Mouse (Mus musculus): ENCODE measurements around the gene Selenop. TPM values are rescaled to one million over a fixed set of nuclear protein-coding genes. Genes with fewer than 3 reads are reported as not detected.

Selenop gene
- polyA plus RNA-seq, 1 experiment from 2014 or later = 245 TPM

- H3K9ac ChIP-seq = 0 out of 2 replicates have a peak overlapping the region, but pooled peaks have one; percentile 31
- H3K4me3 ChIP-seq = peak overlapping the region; percentile 55
- H3K27ac ChIP-seq = no peak overlapping the region
- H3K9me3 ChIP-seq (replicated peaks) = no peaks in the 10 kb centered on the region
- H3K27me3 ChIP-seq (replicated peaks) = no peaks in the 10 kb centered on the region
- peak overlapping the region; percentile 57 for H3K4me2 ChIP-seq
- WGBS (ENCODE audit: insufficient replicate concordance) = 64% methylated on average over 1 of the region's 1 CpGs
- ATAC-seq = no peak
- peaks cover 11% of the 10 kb centered on the region; the same call in 1 of the 2 replicates for H3K4me1 ChIP-seq
- peaks cover 21% of the 10 kb centered on the region for H3K36me3 ChIP-seq
Observed at GRCm38 (mm10) chr15:3273191-3273590, 4.8 kb downstream of the Selenop start.

GRCm38 (mm10) chr15:3277391-3277790, 9.0 kb downstream of the Selenop start:
- H3K9ac ChIP-seq = no peak overlapping the region
- no peak overlapping the region for H3K4me2 ChIP-seq
- no peak overlapping the region for H3K27ac ChIP-seq
- peaks cover 30% of the 10 kb centered on the region for H3K36me3 ChIP-seq
- 73% methylated on average over 2 of the region's 2 CpGs for WGBS (ENCODE audit: insufficient replicate concordance)
- no peaks in the 10 kb centered on the region for H3K27me3 ChIP-seq (replicated peaks)
- no peaks in the 10 kb centered on the region for H3K9me3 ChIP-seq (replicated peaks)
- no peak for ATAC-seq
- H3K4me1 ChIP-seq = no peaks in the 10 kb centered on the region
- no peak overlapping the region for H3K4me3 ChIP-seq

GRCm38 (mm10) chr15:3279242-3279641, 10.9 kb downstream of the Selenop start:
- 59% methylated on average over 7 of the region's 7 CpGs for WGBS (ENCODE audit: insufficient replicate concordance)
- no peaks in the 10 kb centered on the region for H3K9me3 ChIP-seq (replicated peaks)
- H3K9ac ChIP-seq = no peak overlapping the region
- H3K4me2 ChIP-seq = no peak overlapping the region
- no peak overlapping the region for H3K4me3 ChIP-seq
- no peaks in the 10 kb centered on the region for H3K4me1 ChIP-seq
- H3K27ac ChIP-seq = no peak overlapping the region
- no peak for ATAC-seq
- H3K36me3 ChIP-seq = peaks cover 30% of the 10 kb centered on the region
- no peaks in the 10 kb centered on the region for H3K27me3 ChIP-seq (replicated peaks)

GRCm38 (mm10) chr15:3281216-3281615, 12.9 kb downstream of the Selenop start:
- ATAC-seq = no peak
- Histone ChIP-seq H3K27ac (no peak overlapping the region), H3K9ac (no peak overlapping the region), H3K36me3 (peaks cover 19% of the 10 kb centered on the region), H3K4me3 (no peak overlapping the region), H3K4me2 (no peak overlapping the region), H3K9me3 (replicated peaks) (no peaks in the 10 kb centered on the region), H3K27me3 (replicated peaks) (no peaks in the 10 kb centered on the region), H3K4me1 (no peaks in the 10 kb centered on the region)

- Histone ChIP-seq H3K4me2 (no peak overlapping the region), H3K27ac (no peak overlapping the region), H3K9me3 (replicated peaks) (no peaks in the 10 kb centered on the region), H3K9ac (no peak overlapping the region), H3K4me3 (no peak overlapping the region), H3K36me3 (peaks cover 19% of the 10 kb centered on the region), H3K27me3 (replicated peaks) (no peaks in the 10 kb centered on the region), H3K4me1 (no peaks in the 10 kb centered on the region)
- 71% methylated on average over 1 of the region's 1 CpGs for WGBS (ENCODE audit: insufficient replicate concordance)
- ATAC-seq = no peak
Observed at GRCm38 (mm10) chr15:3281737-3282136, 13.4 kb downstream of the Selenop start.

GRCm38 (mm10) chr15:3286032-3286431, 17.7 kb downstream of the Selenop start:
- H3K4me3 ChIP-seq = no peak overlapping the region
- no peaks in the 10 kb centered on the region for H3K4me1 ChIP-seq
- no peaks in the 10 kb centered on the region for H3K36me3 ChIP-seq
- no peaks in the 10 kb centered on the region for H3K27me3 ChIP-seq (replicated peaks)
- no peak overlapping the region for H3K4me2 ChIP-seq
- H3K27ac ChIP-seq = no peak overlapping the region
- no peaks in the 10 kb centered on the region for H3K9me3 ChIP-seq (replicated peaks)
- no peak for ATAC-seq
- H3K9ac ChIP-seq = no peak overlapping the region

GRCm38 (mm10) chr15:3290435-3290834, 22.1 kb downstream of the Selenop start:
- Histone ChIP-seq H3K9ac (no peak overlapping the region), H3K9me3 (replicated peaks) (no peaks in the 10 kb centered on the region), H3K27ac (no peak overlapping the region), H3K4me3 (no peak overlapping the region), H3K27me3 (replicated peaks) (no peaks in the 10 kb centered on the region), H3K4me1 (no peaks in the 10 kb centered on the region), H3K36me3 (no peaks in the 10 kb centered on the region), H3K4me2 (no peak overlapping the region)
- WGBS (ENCODE audit: insufficient replicate concordance) = 62% methylated on average over 3 of the region's 3 CpGs
- ATAC-seq = no peak

- H3K36me3 ChIP-seq = no peaks in the 10 kb centered on the region
- WGBS (ENCODE audit: insufficient replicate concordance) = 16% methylated on average over 1 of the region's 1 CpGs
- H3K9ac ChIP-seq = no peak overlapping the region
- no peaks in the 10 kb centered on the region for H3K27me3 ChIP-seq (replicated peaks)
- ATAC-seq = no peak
- no peak overlapping the region for H3K4me3 ChIP-seq
- no peak overlapping the region for H3K27ac ChIP-seq
- no peaks in the 10 kb centered on the region for H3K4me1 ChIP-seq
- no peak overlapping the region for H3K4me2 ChIP-seq
- H3K9me3 ChIP-seq (replicated peaks) = no peaks in the 10 kb centered on the region
Observed at GRCm38 (mm10) chr15:3293477-3293876, 25.1 kb downstream of the Selenop start.

GRCm38 (mm10) chr15:3295986-3296385, 27.6 kb downstream of the Selenop start:
- H3K9me3 ChIP-seq (replicated peaks) = no peaks in the 10 kb centered on the region
- H3K4me1 ChIP-seq = no peaks in the 10 kb centered on the region
- 72% methylated on average over 1 of the region's 1 CpGs for WGBS (ENCODE audit: insufficient replicate concordance)
- no peak overlapping the region for H3K9ac ChIP-seq
- H3K4me3 ChIP-seq = no peak overlapping the region
- H3K27ac ChIP-seq = no peak overlapping the region
- H3K4me2 ChIP-seq = no peak overlapping the region
- no peaks in the 10 kb centered on the region for H3K36me3 ChIP-seq
- no peak for ATAC-seq
- no peaks in the 10 kb centered on the region for H3K27me3 ChIP-seq (replicated peaks)

GRCm38 (mm10) chr15:3297615-3298014, 29.3 kb downstream of the Selenop start:
- Histone ChIP-seq H3K27ac (no peak overlapping the region), H3K4me2 (no peak overlapping the region), H3K4me3 (no peak overlapping the region), H3K4me1 (no peaks in the 10 kb centered on the region), H3K36me3 (no peaks in the 10 kb centered on the region), H3K9ac (no peak overlapping the region), H3K27me3 (replicated peaks) (no peaks in the 10 kb centered on the region), H3K9me3 (replicated peaks) (no peaks in the 10 kb centered on the region)
- 57% methylated on average over 8 of the region's 8 CpGs for WGBS (ENCODE audit: insufficient replicate concordance)
- no peak for ATAC-seq

- Histone ChIP-seq H3K9ac (no peak overlapping the region), H3K27me3 (replicated peaks) (no peaks in the 10 kb centered on the region), H3K9me3 (replicated peaks) (no peaks in the 10 kb centered on the region), H3K4me1 (no peaks in the 10 kb centered on the region), H3K4me2 (no peak overlapping the region), H3K4me3 (no peak overlapping the region), H3K27ac (no peak overlapping the region), H3K36me3 (no peaks in the 10 kb centered on the region)
- ATAC-seq = no peak
- WGBS (ENCODE audit: insufficient replicate concordance) = 59% methylated on average over 4 of the region's 4 CpGs
Observed at GRCm38 (mm10) chr15:3300361-3301100, 32.2 kb downstream of the Selenop start.

- H3K9me3 ChIP-seq (replicated peaks) = no peaks in the 10 kb centered on the region
- 79% methylated on average over 12 of the region's 12 CpGs for WGBS (ENCODE audit: insufficient replicate concordance)
- no peaks in the 10 kb centered on the region for H3K27me3 ChIP-seq (replicated peaks)
- no peak for ATAC-seq
- no peak within 1 kb of the TSS for H3K9ac ChIP-seq
- H3K4me3 ChIP-seq = no peak within 1 kb of the TSS
- no peaks in the 10 kb centered on the region for H3K4me1 ChIP-seq
- H3K27ac ChIP-seq = no peak within 1 kb of the TSS
- no peak within 1 kb of the TSS for H3K4me2 ChIP-seq
- H3K36me3 ChIP-seq = no peaks in the 10 kb centered on the region
Observed at GRCm38 (mm10) chr15:3303426-3303825, 35.1 kb downstream of the Selenop start, which contains the start of gene Ccdc152. Ccdc152 (minus strand) TSS chr15:3303526.

GRCm38 (mm10) chr15:3309856-3310255, 41.5 kb downstream of the Selenop start:
- H3K4me3 ChIP-seq = no peak overlapping the region
- H3K4me1 ChIP-seq = no peaks in the 10 kb centered on the region
- H3K4me2 ChIP-seq = no peak overlapping the region
- ATAC-seq = no peak
- no peak overlapping the region for H3K27ac ChIP-seq
- H3K27me3 ChIP-seq (replicated peaks) = no peaks in the 10 kb centered on the region
- H3K9me3 ChIP-seq (replicated peaks) = no peaks in the 10 kb centered on the region
- H3K36me3 ChIP-seq = no peaks in the 10 kb centered on the region
- no peak overlapping the region for H3K9ac ChIP-seq
- WGBS (ENCODE audit: insufficient replicate concordance) = 59% methylated on average over 3 of the region's 3 CpGs

Data from liver, embryonic 12.5 days (tissue).